Mouse (Mus musculus) liver, postnatal 0 days (tissue): Measurements from ENCODE around the gene Foxn3. TPM values are rescaled to one million over a fixed set of nuclear protein-coding genes. Genes with fewer than 3 reads are reported as not detected.
A peak's percentile ranks its signal among the peaks of the same experiment; 100 is the strongest.

Source experiments
- ATAC-seq: fragments of 200-750 bp; cut with Nextera tagmentation; 2 replicates; pipeline ENCODE4 v1.8.0; 2017; ENCODE audit warnings: mild to moderate bottlenecking, moderate library complexity
- DNase-seq: peaks from one replicate; pipeline ENCODE4 v3.0.0-alpha.2; 2016
- H3K27ac ChIP-seq: fragments of 300-500 bp; sonication (generic); 2 replicates; pipeline ENCODE4 v1.5.1; 2014; ENCODE audit warnings: antibody characterized with exemption, moderate library complexity, mild to moderate bottlenecking, low read depth
- H3K27me3 ChIP-seq: fragments of 300-500 bp; sonication (generic); 2 replicates; pipeline ENCODE4 v1.6.1; 2014; ENCODE audit warnings: low read length, control low read depth, mixed read lengths; ENCODE audit not compliant: insufficient read depth
- H3K36me3 ChIP-seq: fragments of 300-500 bp; sonication (generic); replicated peaks from 2 replicates; pipeline ENCODE4 v1.6.1; 2014; ENCODE audit warnings: mild to moderate bottlenecking, control low read depth, low read length, moderate library complexity, mixed read lengths; ENCODE audit not compliant: insufficient read depth
- H3K4me1 ChIP-seq: fragments of 300-500 bp; sonication (generic); 2 replicates; pipeline ENCODE4 v1.6.1; 2014; ENCODE audit warnings: antibody characterized with exemption, mild to moderate bottlenecking, control low read depth; ENCODE audit not compliant: insufficient read depth
- H3K4me2 ChIP-seq: fragments of 300-500 bp; sonication (generic); 2 replicates; pipeline ENCODE4 v1.6.1; 2014; ENCODE audit warnings: low read depth, mild to moderate bottlenecking, low read length, moderate library complexity, mixed read lengths
- H3K4me3 ChIP-seq: fragments of 300-500 bp; sonication (generic); 2 replicates; pipeline ENCODE4 v1.5.1; 2014; ENCODE audit warnings: low read depth, low read length
- H3K9ac ChIP-seq: fragments of 300-500 bp; sonication (generic); replicated peaks from 2 replicates; pipeline ENCODE4 v1.6.1; 2014; ENCODE audit warnings: mild to moderate bottlenecking, moderate library complexity
- H3K9me3 ChIP-seq: fragments of 300-500 bp; sonication (generic); 2 replicates; pipeline ENCODE4 v1.6.1; 2016; ENCODE audit warnings: mild to moderate bottlenecking, control low read depth, low read length, mixed read lengths
- CTCF ChIP-seq: sonication (generic); IDR thresholded peaks from 2 replicates; pipeline ENCODE4 v1.5.1; 2016; ENCODE audit warnings: antibody characterized with exemption, low read depth
- EP300 ChIP-seq: IDR thresholded peaks from 2 replicates; pipeline ENCODE4 v1.6.1; 2016; ENCODE audit warnings: antibody characterized with exemption, low read depth, mild to moderate bottlenecking
- WGBS: fragments of 180-500 bp; shearing (Covaris S2); extraction: QIAGEN DNeasy Blood & Tissue Kit; methylation state at CpG from one replicate; pipeline ENCODE4 v1.1.7; 2014; ENCODE audit not compliant: insufficient replicate concordance; 5-methylcytosine and 5-hydroxymethylcytosine counted together
- polyA plus RNA-seq: library from polyadenylated mRNA; unstranded; fragments of >200 nt; fragmentation: Nextera tagmentation; extraction: Ambion mirVana; gene quantifications from 2 replicates; pipeline ENCODE4 v1.2.1, GENCODE M21; 2015

Foxn3 gene
- polyA plus RNA-seq, 1 experiment from 2014 or later = 31.2 TPM

- no peak overlapping the region for H3K4me3 ChIP-seq
- H3K27me3 ChIP-seq = no peaks in the 10 kb centered on the region
- H3K9ac ChIP-seq = no peak overlapping the region
- DNase-seq (no peak), ATAC-seq (no peak)
- no peak overlapping the region for H3K27ac ChIP-seq
- no peaks in the 10 kb centered on the region for H3K9me3 ChIP-seq
- WGBS = 46% methylated on average over 2 of the region's 2 CpGs
- H3K4me2 ChIP-seq = no peak overlapping the region
- TF ChIP-seq CTCF (no peak), EP300 (no peak)
- H3K4me1 ChIP-seq = peaks cover 7% of the 10 kb centered on the region
- H3K36me3 ChIP-seq = no peaks in the 10 kb centered on the region
These were observed 2.2 kb upstream of the Foxn3 start for GRCm38 (mm10) chr12:99565606-99566005.

- ATAC-seq = no peak
- Histone ChIP-seq H3K4me3 (peak overlapping the region; percentile 76), H3K4me1 (peaks cover 15% of the 10 kb centered on the region), H3K4me2 (peak overlapping the region; percentile 69), H3K9me3 (no peaks in the 10 kb centered on the region), H3K36me3 (no peaks in the 10 kb centered on the region), H3K27ac (peak overlapping the region; percentile 31; the same call in 1 of the 2 replicates), H3K9ac (no peak overlapping the region), H3K27me3 (no peaks in the 10 kb centered on the region)
- 23% methylated on average over 9 of the region's 9 CpGs for WGBS
- peak; percentile 48 for DNase-seq
- TF ChIP-seq EP300 = no peak
- TF ChIP-seq CTCF = no peak
These were observed 1.0 kb upstream of the Foxn3 start for GRCm38 (mm10) chr12:99564301-99564910.

GRCm38 (mm10) chr12:99562867-99563189 lies 554 bp downstream of the Foxn3 start:
- peak; percentile 36 for DNase-seq

GRCm38 (mm10) chr12:99562073-99562866 lies 1.1 kb downstream of the Foxn3 start:
- peak overlapping the region; percentile 84 for H3K27ac ChIP-seq

More at GRCm38 (mm10) chr12:99562867-99563189, 554 bp downstream of the Foxn3 start:
- peak; percentile 48 for ATAC-seq
- Histone ChIP-seq H3K4me1 (peaks cover 25% of the 10 kb centered on the region), H3K9ac (peak overlapping the region; percentile 88), H3K4me3 (peak overlapping the region; percentile 76), H3K9me3 (no peaks in the 10 kb centered on the region), H3K27ac (peak overlapping the region; percentile 84), H3K27me3 (no peaks in the 10 kb centered on the region), H3K36me3 (no peaks in the 10 kb centered on the region), H3K4me2 (peak overlapping the region; percentile 69)
- TF ChIP-seq EP300 (peak; percentile 20; the same call in 1 of the 2 replicates), CTCF (no peak)
- under 1% methylated on average over 10 of the region's 10 CpGs for WGBS

GRCm38 (mm10) chr12:99561333-99561766 lies 2.0 kb downstream of the Foxn3 start:
- Histone ChIP-seq H3K4me1 (peaks cover 25% of the 10 kb centered on the region), H3K36me3 (no peaks in the 10 kb centered on the region), H3K27ac (peak overlapping the region; percentile 74), H3K4me2 (peak overlapping the region; percentile 69), H3K9me3 (no peaks in the 10 kb centered on the region), H3K4me3 (peak overlapping the region; percentile 76; the same call in 1 of the 2 replicates), H3K27me3 (no peaks in the 10 kb centered on the region), H3K9ac (0 out of 2 replicates have a peak overlapping the region, but pooled peaks have one; percentile 88)
- no peak for ATAC-seq
- 11% methylated on average over 3 of the region's 3 CpGs for WGBS
- DNase-seq = peak; percentile 38
- no peak for TF ChIP-seq EP300
- no peak for TF ChIP-seq CTCF

More at GRCm38 (mm10) chr12:99562073-99562866, 1.1 kb downstream of the Foxn3 start:
- Histone ChIP-seq H3K9me3 (no peaks in the 10 kb centered on the region), H3K4me3 (peak overlapping the region; percentile 76), H3K36me3 (no peaks in the 10 kb centered on the region), H3K27me3 (no peaks in the 10 kb centered on the region), H3K4me1 (peaks cover 25% of the 10 kb centered on the region), H3K4me2 (peak overlapping the region; percentile 69), H3K9ac (peak overlapping the region; percentile 88)
- peak; percentile 76 for ATAC-seq
- no peak for TF ChIP-seq EP300
- TF ChIP-seq CTCF = no peak
- WGBS = under 1% methylated on average over 24 of the region's 24 CpGs
- DNase-seq = peak; percentile 73

GRCm38 (mm10) chr12:99560701-99561332 lies 2.6 kb downstream of the Foxn3 start:
- Histone ChIP-seq H3K4me3 (peak overlapping the region; percentile 2), H3K4me2 (peak overlapping the region; percentile 69), H3K9ac (0 out of 2 replicates have a peak overlapping the region, but pooled peaks have one; percentile 41), H3K27me3 (no peaks in the 10 kb centered on the region), H3K27ac (peak overlapping the region; percentile 74), H3K4me1 (peaks cover 25% of the 10 kb centered on the region), H3K9me3 (no peaks in the 10 kb centered on the region), H3K36me3 (no peaks in the 10 kb centered on the region)
- DNase-seq (peak; percentile 29), ATAC-seq (no peak)
- whole genome bisulfite sequencing = 15% methylated on average over 11 of the region's 11 CpGs
- TF ChIP-seq CTCF (no peak), EP300 (no peak)
